Mouse (Mus musculus) MEL (cell line): ENCODE measurements around the gene Dcaf5. TPM values are rescaled to one million over a fixed set of nuclear protein-coding genes. Genes with fewer than 3 reads are reported as not detected.

Source experiments
- DNase-seq: peaks from one replicate; pipeline ENCODE4 v3.0.0; 2011; ENCODE audit warnings: low read depth, low spot score
- H3K27ac ChIP-seq: 2 replicates; pipeline ENCODE4 v1.5.1; 2012; ENCODE audit warnings: low read depth, mild to moderate bottlenecking, control low read depth, low read length, moderate library complexity; ENCODE audit not compliant: control insufficient read depth
- H3K27me3 ChIP-seq, 2 experiments: fragments of 150-350 bp in 1 of 2; sonication (generic) in 1 of 2; 2 replicates each; pipeline ENCODE4 v1.6.1; 2012; ENCODE audit warnings: low read length in 2 of 2, mild to moderate bottlenecking in 2 of 2, improper control_type of control experiment in 1 of 2, moderate library complexity in 1 of 2; ENCODE audit not compliant: insufficient read depth in 2 of 2, control insufficient read depth in 1 of 2
- H3K36me3 ChIP-seq, 2 experiments: 2 replicates each; pipeline ENCODE4 v1.6.1; 2012 to 2014; ENCODE audit warnings: low read length in 2 of 2, improper control_type of control experiment in 1 of 2, inconsistent platforms in 1 of 2, mild to moderate bottlenecking in 1 of 2; ENCODE audit not compliant: insufficient read depth in 2 of 2, control insufficient read depth in 1 of 2
- H3K4me1 ChIP-seq, 2 experiments: fragments of 150-350 bp in 1 of 2; sonication (generic) in 1 of 2; 2 replicates each; pipeline ENCODE4 v1.6.1; 2012; ENCODE audit warnings: low read length in 2 of 2, improper control_type of control experiment in 1 of 2, mild to moderate bottlenecking in 1 of 2; ENCODE audit not compliant: insufficient read depth in 2 of 2, control insufficient read depth in 1 of 2
- H3K4me3 ChIP-seq, 2 experiments: fragments of 150-350 bp in 1 of 2; sonication (generic) in 1 of 2; 2 replicates each; pipeline ENCODE4 v1.5.1; 2012; ENCODE audit warnings: low read depth in 2 of 2, low read length in 2 of 2, mild to moderate bottlenecking in 2 of 2, moderate library complexity in 2 of 2, control low read depth in 1 of 2, improper control_type of control experiment in 1 of 2; ENCODE audit not compliant: control insufficient read depth in 1 of 2, insufficient read depth in 1 of 2
- H3K79me2 ChIP-seq: 2 replicates; pipeline ENCODE4 v1.6.1; 2012; ENCODE audit warnings: mild to moderate bottlenecking, low read length, moderate library complexity; ENCODE audit not compliant: control insufficient read depth, poor library complexity, insufficient read depth
- H3K9ac ChIP-seq: 2 replicates; pipeline ENCODE4 v1.6.1; 2012; ENCODE audit warnings: low read depth, mild to moderate bottlenecking, control low read depth, low read length, moderate library complexity; ENCODE audit not compliant: control insufficient read depth, poor library complexity, severe bottlenecking
- H3K9me3 ChIP-seq: fragments of 150-350 bp; sonication (generic); replicated peaks from 2 replicates; pipeline ENCODE4 v1.6.1; 2012; ENCODE audit warnings: mild to moderate bottlenecking, low read length, improper control_type of control experiment, moderate library complexity; ENCODE audit not compliant: insufficient read depth
- CHD1 ChIP-seq: IDR thresholded peaks from 2 replicates; pipeline ENCODE4 v1.6.1; 2012; ENCODE audit warnings: low read depth, mild to moderate bottlenecking, inconsistent platforms, low read length, improper control_type of control experiment
- ELF1 ChIP-seq: IDR thresholded peaks from 2 replicates; pipeline ENCODE4 v1.6.1; 2014; ENCODE audit warnings: low read depth, mild to moderate bottlenecking, inconsistent platforms, low read length, improper control_type of control experiment, moderate library complexity
- EP300 ChIP-seq, 2 experiments: IDR thresholded peaks; 2 replicates each; pipeline ENCODE4 v1.6.1; 2011; ENCODE audit warnings: improper control_type of control experiment in 2 of 2, low read length in 2 of 2, low read depth in 1 of 2, mild to moderate bottlenecking in 1 of 2
- ETS1 ChIP-seq: IDR thresholded peaks from 2 replicates; pipeline ENCODE4 v1.6.1; 2012; ENCODE audit warnings: low read depth, mild to moderate bottlenecking, inconsistent platforms, low read length, improper control_type of control experiment, moderate library complexity
- HCFC1 ChIP-seq: IDR thresholded peaks from 2 replicates; pipeline ENCODE4 v1.6.1; 2012; ENCODE audit warnings: low read depth, mild to moderate bottlenecking, inconsistent platforms, low read length, improper control_type of control experiment, moderate library complexity
- JUND ChIP-seq: IDR thresholded peaks from 2 replicates; pipeline ENCODE4 v1.6.1; 2011; ENCODE audit warnings: low read depth, mild to moderate bottlenecking, improper control_type of control experiment, low read length
- KAT2A ChIP-seq: conservative IDR thresholded peaks from 2 replicates; pipeline ENCODE4 v1.6.1; 2012; ENCODE audit warnings: low read depth, low read length, improper control_type of control experiment, inconsistent platforms
- MAZ ChIP-seq: IDR thresholded peaks from 2 replicates; pipeline ENCODE4 v1.6.1; 2012; ENCODE audit warnings: low read depth, mild to moderate bottlenecking, inconsistent platforms, low read length, improper control_type of control experiment
- MYB ChIP-seq: IDR thresholded peaks from 2 replicates; pipeline ENCODE4 v1.6.1; 2011; ENCODE audit warnings: mild to moderate bottlenecking, low read depth, low read length, improper control_type of control experiment
- NELFE ChIP-seq: IDR thresholded peaks from 2 replicates; pipeline ENCODE4 v1.6.1; 2011; ENCODE audit warnings: low read depth, low read length, improper control_type of control experiment
- NRF1 ChIP-seq: IDR thresholded peaks from 2 replicates; pipeline ENCODE4 v1.6.1; 2014; ENCODE audit warnings: low read depth, mild to moderate bottlenecking, inconsistent platforms, low read length, improper control_type of control experiment, moderate library complexity; ENCODE audit not compliant: poor library complexity, insufficient read depth, severe bottlenecking
- POLR2A ChIP-seq, 2 experiments: IDR thresholded peaks; 2 replicates each; pipeline ENCODE4 v1.6.1; 2011 to 2012; ENCODE audit warnings: low read length in 2 of 2, mild to moderate bottlenecking in 2 of 2, control low read depth in 1 of 2, improper control_type of control experiment in 1 of 2, low read depth in 1 of 2, moderate library complexity in 1 of 2; ENCODE audit not compliant: control insufficient read depth in 1 of 2, insufficient read depth in 1 of 2, poor library complexity in 1 of 2
- POLR2AphosphoS2 ChIP-seq: IDR thresholded peaks from 2 replicates; pipeline ENCODE4 v1.6.1; 2011; ENCODE audit warnings: low read length, improper control_type of control experiment
- POLR2AphosphoS5 ChIP-seq: IDR thresholded peaks from 2 replicates; pipeline ENCODE4 v1.6.1; 2012; ENCODE audit warnings: low read depth, borderline replicate concordance, mild to moderate bottlenecking, inconsistent platforms, low read length, moderate library complexity, mixed read lengths
- RAD21 ChIP-seq: IDR thresholded peaks from 2 replicates; pipeline ENCODE4 v1.6.1; 2011; ENCODE audit warnings: mild to moderate bottlenecking, low read depth, low read length, improper control_type of control experiment
- SIN3A ChIP-seq: IDR thresholded peaks from 2 replicates; pipeline ENCODE4 v1.6.1; 2012; ENCODE audit warnings: low read length, improper control_type of control experiment, inconsistent platforms
- SMC3 ChIP-seq: IDR thresholded peaks from 2 replicates; pipeline ENCODE4 v1.6.1; 2011; ENCODE audit warnings: low read depth, low read length, improper control_type of control experiment
- TAL1 ChIP-seq: IDR thresholded peaks from 2 replicates; pipeline ENCODE4 v1.6.1; 2012; ENCODE audit warnings: mild to moderate bottlenecking, inconsistent platforms, low read length, moderate library complexity, mixed read lengths
- TCF12 ChIP-seq: IDR thresholded peaks from 2 replicates; pipeline ENCODE4 v1.6.1; 2014; ENCODE audit warnings: low read depth, mild to moderate bottlenecking, inconsistent platforms, low read length, improper control_type of control experiment, moderate library complexity
- UBTF ChIP-seq: IDR thresholded peaks from 2 replicates; pipeline ENCODE4 v1.6.1; 2012; ENCODE audit warnings: low read depth, mild to moderate bottlenecking, inconsistent platforms, low read length, improper control_type of control experiment, moderate library complexity, borderline replicate concordance; ENCODE audit not compliant: insufficient read depth
- USF1 ChIP-seq: IDR thresholded peaks from 2 replicates; pipeline ENCODE4 v1.6.1; 2014; ENCODE audit warnings: low read depth, mild to moderate bottlenecking, inconsistent platforms, low read length, improper control_type of control experiment, moderate library complexity
- ZKSCAN1 ChIP-seq: IDR thresholded peaks from 2 replicates; pipeline ENCODE4 v1.6.1; 2012; ENCODE audit warnings: low read depth, mild to moderate bottlenecking, inconsistent platforms, low read length, improper control_type of control experiment, moderate library complexity
- ZNF384 ChIP-seq: IDR thresholded peaks from 2 replicates; pipeline ENCODE4 v1.6.1; 2012; ENCODE audit warnings: low read depth, mild to moderate bottlenecking, inconsistent platforms, low read length, improper control_type of control experiment
- polyA plus RNA-seq, 2 experiments: library from polyadenylated mRNA; stranded (reverse) in 1 of 2; unstranded in 1 of 2; fragments of >175 nt in 1 of 2; fragments of >200 nt in 1 of 2; gene quantifications; 2 replicates each; pipeline versions ENCODE4 v1.2.1 to v1.2.4; 2012; ENCODE audit warnings: low replicate concordance in 2 of 2, low read depth in 1 of 2; ENCODE audit not compliant: insufficient read length in 2 of 2, insufficient read depth in 1 of 2, missing spikeins in 1 of 2
- total RNA-seq: library from RNA; depleted of rRNA; stranded (reverse); fragments of 300-350 nt; gene quantifications from 2 replicates; pipeline ENCODE4 v1.2.3, GENCODE M21; 2012; rRNA removed

Dcaf5 gene
- 8.1 and 9.0 TPM in 2 replicates for total RNA-seq
- 10 to 100 TPM in 1 of 2 experiments, not detected in 1; 15.6 TPM for polyA plus RNA-seq

GRCm38 (mm10) chr12:80436336-80436976, at the start of gene Dcaf5:
Gene Dcaf5 (minus strand): TSS chr12:80436601.
- no peaks in the 10 kb centered on the region for H3K9me3 ChIP-seq
- TF ChIP-seq JUND (no peak), TAL1 (no peak), SMC3 (no peak), MAZ (peak; percentile 18; the same call in 1 of the 2 replicates), ZKSCAN1 (no peak), POLR2AphosphoS2 (0 out of 2 replicates have a peak, but pooled peaks have one; percentile 30), ETS1 (peak; percentile 84), MYB (no peak), ZNF384 (no peak), HCFC1 (peak; percentile 55; the same call in 1 of the 2 replicates), UBTF (0 out of 2 replicates have a peak, but pooled peaks have one; percentile 80), POLR2AphosphoS5 (no peak), SIN3A (peak; percentile 76; the same call in 1 of the 2 replicates), NELFE (peak; percentile 53), KAT2A (0 out of 2 replicates have a peak, but pooled peaks have one; percentile 15), RAD21 (no peak), ELF1 (peak; percentile 68; the same call in 1 of the 2 replicates), NRF1 (0 out of 2 replicates have a peak, but pooled peaks have one; percentile 21), EP300 (IDR thresholded peaks at IDR 0.05; ENCODE audit: low read depth in 1 of 2, low read length in 2 of 2) (no peak; a peak in 1 of 4 replicates), USF1 (peak; percentile 27; the same call in 1 of the 2 replicates), POLR2A (IDR thresholded peaks at IDR 0.05; ENCODE audit: control insufficient read depth in 1 of 2, insufficient read depth in 1 of 2, low read depth in 1 of 2, low read length in 2 of 2, poor library complexity in 1 of 2) (peak; percentile 62 to 68; a peak in 2 of 4 replicates), CHD1 (no peak), TCF12 (0 out of 2 replicates have a peak, but pooled peaks have one; percentile 6)
- H3K4me1 ChIP-seq: peaks cover 0 to 7% of the 10 kb centered on the region in 2 experiments; a peak in 2 of 4 replicates
- peak within 1 kb of the TSS; percentile 93 for H3K9ac ChIP-seq
- peak within 1 kb of the TSS; percentile 74 to 97 for H3K4me3 ChIP-seq
- H3K27ac ChIP-seq: peak within 1 kb of the TSS; percentile 51
- DNase-seq: peak; percentile 80
- H3K27me3 ChIP-seq: no peaks in the 10 kb centered on the region
- peaks cover 18% of the 10 kb centered on the region for H3K79me2 ChIP-seq
- peaks cover 2 to 11% of the 10 kb centered on the region in 2 experiments; a peak in 3 of 4 replicates for H3K36me3 ChIP-seq
